Mouse (Mus musculus) hindbrain, embryonic 15.5 days (tissue): Measurements from ENCODE around the gene Dap. TPM values are rescaled to one million over a fixed set of nuclear protein-coding genes. Genes with fewer than 3 reads are reported as not detected.

Source experiments
- ATAC-seq: fragments of 200-750 bp; cut with Nextera tagmentation; 2 replicates; pipeline ENCODE4 v1.8.0; 2017; ENCODE audit warnings: low read depth, moderate number of reproducible peaks, moderate TSS enrichment; ENCODE audit not compliant: low FRiP score
- H3K27ac ChIP-seq: fragments of 300-500 bp; sonication (generic); replicated peaks from 2 replicates; pipeline ENCODE4 v1.5.1; 2015; ENCODE audit warnings: mild to moderate bottlenecking, inconsistent platforms
- H3K27me3 ChIP-seq: fragments of 300-500 bp; sonication (generic); 2 replicates; pipeline ENCODE4 v1.6.1; 2015; ENCODE audit warnings: control low read depth, inconsistent platforms
- H3K36me3 ChIP-seq: fragments of 300-500 bp; sonication (generic); 2 replicates; pipeline ENCODE4 v1.6.1; 2015; ENCODE audit warnings: control low read depth, inconsistent platforms
- H3K4me1 ChIP-seq: fragments of 300-500 bp; sonication (generic); replicated peaks from 2 replicates; pipeline ENCODE4 v1.6.1; 2015; ENCODE audit warnings: control low read depth, inconsistent platforms
- H3K4me2 ChIP-seq: fragments of 300-500 bp; sonication (generic); 2 replicates; pipeline ENCODE4 v1.6.1; 2015; ENCODE audit warnings: moderate library complexity, mild to moderate bottlenecking, inconsistent platforms
- H3K4me3 ChIP-seq: fragments of 300-500 bp; sonication (generic); 2 replicates; pipeline ENCODE4 v1.5.1; 2015; ENCODE audit warnings: mild to moderate bottlenecking, inconsistent platforms
- H3K9ac ChIP-seq: fragments of 300-500 bp; sonication (generic); 2 replicates; pipeline ENCODE4 v1.6.1; 2015; ENCODE audit warnings: inconsistent platforms
- H3K9me3 ChIP-seq: fragments of 300-500 bp; sonication (generic); 2 replicates; pipeline ENCODE4 v1.6.1; 2016; ENCODE audit warnings: control low read depth, inconsistent platforms
- WGBS: fragments of 180-500 bp; shearing (Covaris S2); methylation state at CpG from one replicate; pipeline ENCODE4 v1.1.7; 2015; 5-methylcytosine and 5-hydroxymethylcytosine counted together
- polyA plus RNA-seq: library from polyadenylated mRNA; unstranded; fragments of >200 nt; fragmentation: Nextera tagmentation; extraction: Ambion mirVana; gene quantifications from 2 replicates; pipeline ENCODE4 v1.2.1, GENCODE M21; 2015

The Dap gene
- 26.7 and 30.4 TPM in 2 replicates for polyA plus RNA-seq

GRCm38 (mm10) chr15:31224135-31224761, at the start of gene Dap:
Dap (plus strand) TSS chr15:31224314.
- ATAC-seq, result peak; percentile 99
- H3K27me3 ChIP-seq, result no peaks in the 10 kb centered on the region
- H3K36me3 ChIP-seq, result no peaks in the 10 kb centered on the region
- no peaks in the 10 kb centered on the region for H3K9me3 ChIP-seq
- WGBS, result under 1% methylated on average over 65 of the region's 67 CpGs
- H3K27ac ChIP-seq, result peak within 1 kb of the TSS; percentile 84
- peak within 1 kb of the TSS; percentile 68 for H3K4me3 ChIP-seq
- H3K4me2 ChIP-seq, result peak within 1 kb of the TSS; percentile 69
- H3K9ac ChIP-seq, result peak within 1 kb of the TSS; percentile 72
- H3K4me1 ChIP-seq, result peaks cover 14% of the 10 kb centered on the region

GRCm38 (mm10) chr15:31176566-31176965, 47.5 kb upstream of the Dap start:
- H3K9ac ChIP-seq, result no peak overlapping the region
- no peaks in the 10 kb centered on the region for H3K9me3 ChIP-seq
- peak; percentile 45; the same call in 1 of the 2 replicates for ATAC-seq
- H3K4me2 ChIP-seq, result 0 out of 2 replicates have a peak overlapping the region, but pooled peaks have one; percentile 21
- WGBS, result 55% methylated on average over 8 of the region's 8 CpGs
- no peaks in the 10 kb centered on the region for H3K27me3 ChIP-seq
- no peak overlapping the region for H3K4me3 ChIP-seq
- H3K36me3 ChIP-seq, result no peaks in the 10 kb centered on the region
- H3K27ac ChIP-seq, result peak overlapping the region; percentile 61; the same call in 1 of the 2 replicates
- no peaks in the 10 kb centered on the region for H3K4me1 ChIP-seq

- H3K27ac ChIP-seq, result no peak overlapping the region
- no peak overlapping the region for H3K9ac ChIP-seq
- H3K4me1 ChIP-seq, result no peaks in the 10 kb centered on the region
- ATAC-seq, result no peak
- H3K4me2 ChIP-seq, result no peak overlapping the region
- H3K4me3 ChIP-seq, result no peak overlapping the region
- H3K27me3 ChIP-seq, result no peaks in the 10 kb centered on the region
- H3K9me3 ChIP-seq, result no peaks in the 10 kb centered on the region
- 57% methylated on average over 12 of the region's 12 CpGs for WGBS
- H3K36me3 ChIP-seq, result no peaks in the 10 kb centered on the region
Measured at GRCm38 (mm10) chr15:31184651-31185443, 39.3 kb upstream of the Dap start.

- Histone ChIP-seq H3K27ac (no peak overlapping the region), H3K4me3 (no peak overlapping the region), H3K4me1 (no peaks in the 10 kb centered on the region), H3K9me3 (no peaks in the 10 kb centered on the region), H3K36me3 (no peaks in the 10 kb centered on the region), H3K4me2 (no peak overlapping the region), H3K27me3 (no peaks in the 10 kb centered on the region), H3K9ac (no peak overlapping the region)
- WGBS, result 85% methylated on average over 5 of the region's 5 CpGs
- no peak for ATAC-seq
Measured at GRCm38 (mm10) chr15:31185506-31185905, 38.6 kb upstream of the Dap start.

GRCm38 (mm10) chr15:31186371-31186901, 37.7 kb upstream of the Dap start:
- H3K4me2 ChIP-seq, result no peak overlapping the region
- no peaks in the 10 kb centered on the region for H3K27me3 ChIP-seq
- H3K36me3 ChIP-seq, result no peaks in the 10 kb centered on the region
- no peak overlapping the region for H3K9ac ChIP-seq
- H3K4me3 ChIP-seq, result no peak overlapping the region
- no peaks in the 10 kb centered on the region for H3K9me3 ChIP-seq
- no peaks in the 10 kb centered on the region for H3K4me1 ChIP-seq
- ATAC-seq, result no peak
- WGBS, result 83% methylated on average over 6 of the region's 6 CpGs
- no peak overlapping the region for H3K27ac ChIP-seq

GRCm38 (mm10) chr15:31192563-31192962, 31.6 kb upstream of the Dap start:
- no peak for ATAC-seq
- no peaks in the 10 kb centered on the region for H3K36me3 ChIP-seq
- H3K27me3 ChIP-seq, result no peaks in the 10 kb centered on the region
- no peak overlapping the region for H3K4me2 ChIP-seq
- H3K9ac ChIP-seq, result no peak overlapping the region
- 100% methylated on average over 1 of the region's 1 CpGs for WGBS
- H3K4me3 ChIP-seq, result no peak overlapping the region
- H3K27ac ChIP-seq, result no peak overlapping the region
- H3K4me1 ChIP-seq, result no peaks in the 10 kb centered on the region
- no peaks in the 10 kb centered on the region for H3K9me3 ChIP-seq

GRCm38 (mm10) chr15:31195776-31196175, 28.3 kb upstream of the Dap start:
- no peak for ATAC-seq
- H3K27me3 ChIP-seq, result no peaks in the 10 kb centered on the region
- H3K27ac ChIP-seq, result no peak overlapping the region
- H3K36me3 ChIP-seq, result no peaks in the 10 kb centered on the region
- H3K4me1 ChIP-seq, result no peaks in the 10 kb centered on the region
- no peak overlapping the region for H3K4me3 ChIP-seq
- H3K4me2 ChIP-seq, result no peak overlapping the region
- 63% methylated on average over 6 of the region's 6 CpGs for WGBS
- no peak overlapping the region for H3K9ac ChIP-seq
- no peaks in the 10 kb centered on the region for H3K9me3 ChIP-seq

GRCm38 (mm10) chr15:31207346-31208093, 16.6 kb upstream of the Dap start:
- no peak overlapping the region for H3K27ac ChIP-seq
- no peak overlapping the region for H3K9ac ChIP-seq
- no peak overlapping the region for H3K4me3 ChIP-seq
- no peaks in the 10 kb centered on the region for H3K9me3 ChIP-seq
- no peak overlapping the region for H3K4me2 ChIP-seq
- no peaks in the 10 kb centered on the region for H3K27me3 ChIP-seq
- H3K4me1 ChIP-seq, result no peaks in the 10 kb centered on the region
- WGBS, result 60% methylated on average over 9 of the region's 9 CpGs
- H3K36me3 ChIP-seq, result no peaks in the 10 kb centered on the region
- ATAC-seq, result peak; percentile 91

- ATAC-seq, result no peak
- Histone ChIP-seq H3K27me3 (no peaks in the 10 kb centered on the region), H3K9ac (no peak overlapping the region), H3K4me3 (no peak overlapping the region), H3K4me2 (no peak overlapping the region), H3K9me3 (no peaks in the 10 kb centered on the region), H3K4me1 (no peaks in the 10 kb centered on the region), H3K27ac (no peak overlapping the region), H3K36me3 (no peaks in the 10 kb centered on the region)
- 70% methylated on average over 7 of the region's 7 CpGs for WGBS
Measured at GRCm38 (mm10) chr15:31211910-31212309, 12.2 kb upstream of the Dap start.

- Histone ChIP-seq H3K27ac (no peak overlapping the region), H3K4me1 (no peaks in the 10 kb centered on the region), H3K27me3 (no peaks in the 10 kb centered on the region), H3K9ac (no peak overlapping the region), H3K9me3 (no peaks in the 10 kb centered on the region), H3K4me2 (no peak overlapping the region), H3K4me3 (no peak overlapping the region), H3K36me3 (no peaks in the 10 kb centered on the region)
- WGBS, result 90% methylated on average over 3 of the region's 3 CpGs
- ATAC-seq, result no peak
Measured at GRCm38 (mm10) chr15:31213619-31214270, 10.4 kb upstream of the Dap start.

- Histone ChIP-seq H3K9ac (no peak overlapping the region), H3K4me2 (no peak overlapping the region), H3K27me3 (no peaks in the 10 kb centered on the region), H3K9me3 (no peaks in the 10 kb centered on the region), H3K4me3 (no peak overlapping the region), H3K36me3 (no peaks in the 10 kb centered on the region), H3K27ac (no peak overlapping the region), H3K4me1 (peaks cover 14% of the 10 kb centered on the region)
- WGBS, result 88% methylated on average over 6 of the region's 6 CpGs
- no peak for ATAC-seq
Measured at GRCm38 (mm10) chr15:31222216-31222615, 1.9 kb upstream of the Dap start.
